Mouse (Mus musculus) bone marrow macrophage, adult 2 months (primary cell): Measurements from ENCODE around the gene Tekt2.

Source experiments
- CTCF ChIP-seq: IDR thresholded peaks from 2 replicates; pipeline ENCODE4 v1.5.1; 2012; ENCODE audit warnings: low read depth, mild to moderate bottlenecking, low read length, moderate library complexity
- POLR2A ChIP-seq: IDR thresholded peaks from 2 replicates; pipeline ENCODE4 v1.6.1; 2012; ENCODE audit warnings: mild to moderate bottlenecking, low read depth, low read length, borderline replicate concordance

GRCm38 (mm10) chr4:126295152-126295551, 30.3 kb downstream of the Tekt2 start:
- no peak for TF ChIP-seq CTCF
- TF ChIP-seq POLR2A: no peak
